Mouse (Mus musculus): ENCODE data around the gene Slc16a14.
"Not testable (repeated sequence)": the region's sequence is repeated elsewhere in the genome, so short reads cannot be mapped to it uniquely, and the experiment has no call there.

Slc16a14 gene

GRCm38 (mm10) chr1:84934503-84935333 lies at the start of gene Slc16a14:
Gene Slc16a14, minus strand, starts transcription at chr1:84935134.
- DNase-seq (ENCODE audit: low read depth) = no peak

- not testable (repeated sequence) for DNase-seq (ENCODE audit: low read depth)
These were observed 26.8 kb upstream of the Slc16a14 start for GRCm38 (mm10) chr1:84961779-84962178.

- not testable (repeated sequence) for DNase-seq (ENCODE audit: low read depth)
These were observed 22.8 kb upstream of the Slc16a14 start for GRCm38 (mm10) chr1:84957713-84958112.

- DNase-seq (ENCODE audit: low read depth) = not testable (repeated sequence)
These were observed 21.8 kb upstream of the Slc16a14 start for GRCm38 (mm10) chr1:84956771-84957170.

- no peak for DNase-seq (ENCODE audit: low read depth)
These were observed 17.7 kb upstream of the Slc16a14 start for GRCm38 (mm10) chr1:84952456-84953181.

- no peak for DNase-seq (ENCODE audit: low read depth)
These were observed 16.6 kb upstream of the Slc16a14 start for GRCm38 (mm10) chr1:84951566-84951965.

GRCm38 (mm10) chr1:84947390-84947789 lies 12.5 kb upstream of the Slc16a14 start:
- DNase-seq (ENCODE audit: low read depth) = no peak

GRCm38 (mm10) chr1:84945950-84946349 lies 11.0 kb upstream of the Slc16a14 start:
- no peak for DNase-seq (ENCODE audit: low read depth)

- DNase-seq (ENCODE audit: low read depth) = no peak
These were observed 8.6 kb upstream of the Slc16a14 start for GRCm38 (mm10) chr1:84943549-84943948.

GRCm38 (mm10) chr1:84942666-84943065 lies 7.7 kb upstream of the Slc16a14 start:
- DNase-seq (ENCODE audit: low read depth) = no peak

GRCm38 (mm10) chr1:84940322-84940721 lies 5.4 kb upstream of the Slc16a14 start:
- DNase-seq (ENCODE audit: low read depth) = no peak

GRCm38 (mm10) chr1:84939466-84939865 lies 4.5 kb upstream of the Slc16a14 start:
- DNase-seq (ENCODE audit: low read depth) = no peak

GRCm38 (mm10) chr1:84936716-84937510 lies 2.0 kb upstream of the Slc16a14 start:
- no peak for DNase-seq (ENCODE audit: low read depth)

- DNase-seq (ENCODE audit: low read depth) = peak; percentile 90
These were observed 734 bp upstream of the Slc16a14 start for GRCm38 (mm10) chr1:84935668-84936067.

GRCm38 (mm10) chr1:84934151-84934502 lies 807 bp downstream of the Slc16a14 start:
- no peak for DNase-seq (ENCODE audit: low read depth)

- peak; percentile 52 for DNase-seq (ENCODE audit: low read depth)
These were observed 1.3 kb downstream of the Slc16a14 start for GRCm38 (mm10) chr1:84933472-84934150.

GRCm38 (mm10) chr1:84925599-84925998 lies 9.3 kb downstream of the Slc16a14 start:
- no peak for DNase-seq (ENCODE audit: low read depth)

GRCm38 (mm10) chr1:84924134-84924533 lies 10.8 kb downstream of the Slc16a14 start:
- peak; percentile 25 for DNase-seq (ENCODE audit: low read depth)

- no peak for DNase-seq (ENCODE audit: low read depth)
These were observed 11.5 kb downstream of the Slc16a14 start for GRCm38 (mm10) chr1:84923432-84923831.

GRCm38 (mm10) chr1:84918865-84919264 lies 16.1 kb downstream of the Slc16a14 start:
- no peak for DNase-seq (ENCODE audit: low read depth)

- peak; percentile 95 for DNase-seq (ENCODE audit: low read depth)
These were observed 19.9 kb downstream of the Slc16a14 start for GRCm38 (mm10) chr1:84915010-84915409.

- DNase-seq (ENCODE audit: low read depth) = no peak
These were observed 22.4 kb downstream of the Slc16a14 start for GRCm38 (mm10) chr1:84912571-84912970.
